Mouse (Mus musculus) heart, postnatal 36 days (tissue): Measurements from ENCODE around the gene Bsg. TPM values are rescaled to one million over a fixed set of nuclear protein-coding genes. Genes with fewer than 3 reads are reported as not detected.
A peak's percentile ranks its signal among the peaks of the same experiment; 100 is the strongest.
"Not testable (repeated sequence)": the region's sequence is repeated elsewhere in the genome, so short reads cannot be mapped to it uniquely, and the experiment has no call there.

Experiments
- DNase-seq, 2 experiments: peaks; one replicate each; pipeline ENCODE4 v3.0.0; 2021 to 2022
- intact Hi-C: fragments of 180-260 bp; cut with DNase I; formaldehyde crosslinking; loops from one replicate; pipeline ENCODE4 v1.15.1; 2025
- total RNA-seq, 2 experiments: library from RNA; stranded (reverse); gene quantifications; 2 replicates each; pipeline ENCODE4 v1.2.3; 2021

Gene Bsg
- total RNA-seq, 2 experiments from 2014 or later: 1,389 to 1,395 TPM

GRCm38 (mm10) chr10:79728323-79729249 lies 24.3 kb downstream of the Bsg start:
- no peak for DNase-seq
- intact Hi-C loops: no loop called here

GRCm38 (mm10) chr10:79729357-79729965 lies 25.2 kb downstream of the Bsg start:
- intact Hi-C loops: no loop called here
- DNase-seq: no peak

DNA sequence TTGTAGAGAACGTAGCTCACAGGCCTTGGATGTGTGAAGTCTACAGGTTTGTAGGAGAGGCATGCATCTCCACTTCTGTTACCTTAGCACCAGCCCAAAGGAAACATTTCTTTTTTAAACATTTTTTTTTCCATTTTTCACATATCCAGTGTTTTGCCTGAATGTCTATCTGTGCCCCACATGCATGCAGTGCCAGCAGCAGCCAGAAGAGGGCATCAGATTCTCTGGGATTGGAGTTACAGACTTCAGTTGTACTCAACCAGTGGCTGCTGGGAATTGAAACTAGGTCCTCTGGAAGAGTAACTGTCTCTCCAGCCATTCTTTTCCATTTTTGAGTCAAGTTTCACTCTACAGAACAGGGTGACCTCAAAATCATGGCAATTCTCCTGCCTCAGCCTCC lies 28.2 kb downstream of the Bsg start:
- intact Hi-C loops: loop anchor here (5.0 kb wide), 1 partner anchor 55 kb away; no protein-coding TSS in a partner anchor
- peak in 1 of 2 experiments; percentile 43 for DNase-seq

- intact Hi-C loops: loop anchor here (5.0 kb wide), 1 partner anchor 53 kb away; no protein-coding TSS in a partner anchor
- DNase-seq: no peak
Measured at GRCm38 (mm10) chr10:79733847-79734246, 29.6 kb downstream of the Bsg start.

GRCm38 (mm10) chr10:79735361-79735760 lies 31.1 kb downstream of the Bsg start:
- intact Hi-C loops: no loop called here
- DNase-seq: no peak

DNA sequence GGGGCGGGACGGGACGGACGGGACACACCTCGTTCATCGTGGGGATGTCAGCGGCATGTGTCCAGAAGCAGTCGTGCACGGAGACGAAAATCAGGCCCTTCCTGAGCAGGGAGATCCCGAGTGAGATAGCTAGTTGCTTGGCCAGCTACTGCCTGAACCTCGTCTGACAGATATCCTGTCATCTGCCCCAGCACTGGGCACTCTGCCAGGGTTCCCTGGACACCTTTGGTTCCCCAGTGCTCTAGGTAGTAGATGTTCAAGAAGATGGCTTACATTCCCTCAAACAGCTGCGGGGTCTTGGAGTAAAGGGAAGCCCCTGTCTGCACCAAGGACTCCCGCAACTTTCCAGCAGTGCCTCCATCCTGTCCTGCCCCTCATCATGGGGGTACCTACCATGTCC lies 32.4 kb downstream of the Bsg start:
- intact Hi-C loops: no loop called here
- no peak for DNase-seq

DNA sequence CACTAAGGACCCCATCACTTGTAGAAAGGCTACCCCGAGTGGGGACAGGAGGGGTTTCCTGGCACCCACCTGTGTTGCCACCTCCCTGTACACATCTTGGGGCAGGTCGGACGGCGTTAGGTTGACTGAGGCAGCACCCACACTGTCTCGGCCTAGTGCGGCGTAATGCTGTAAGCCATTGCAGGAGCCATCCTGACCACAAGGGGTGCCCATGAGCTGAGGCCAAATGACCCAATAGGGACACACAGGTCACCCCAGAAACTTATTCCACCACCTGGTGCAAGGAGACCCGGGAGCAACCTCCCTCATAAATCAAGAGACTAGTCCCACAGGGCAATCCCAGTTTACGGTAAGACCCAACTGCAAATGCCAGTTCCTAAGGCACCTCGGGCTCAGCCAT lies 34.0 kb downstream of the Bsg start:
- intact Hi-C loops: no loop called here
- DNase-seq: no peak

DNA sequence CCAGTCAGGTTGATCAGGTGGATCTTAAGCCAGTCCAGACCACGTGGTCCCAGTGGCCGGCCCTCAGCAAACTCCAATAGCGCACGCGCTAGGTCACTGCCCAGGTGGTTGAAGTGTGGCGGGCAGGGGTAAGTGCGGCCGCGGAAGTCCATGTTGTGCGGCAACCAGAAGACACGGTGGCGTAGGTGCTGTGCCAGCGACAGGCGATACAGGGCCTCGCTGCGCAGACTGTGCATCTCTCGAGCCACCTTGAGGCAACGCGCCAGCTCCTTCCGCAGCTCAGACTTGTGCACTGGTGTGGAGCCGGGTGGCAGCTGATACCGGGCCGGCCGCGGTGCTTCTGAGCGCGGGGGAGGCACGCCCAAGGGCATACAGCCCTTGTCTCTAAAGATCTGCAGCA lies 34.9 kb downstream of the Bsg start:
- no peak for DNase-seq
- intact Hi-C loops: no loop called here

- DNase-seq: no peak
- intact Hi-C loops: no loop called here
Measured at GRCm38 (mm10) chr10:79740863-79741262, 36.6 kb downstream of the Bsg start.

GRCm38 (mm10) chr10:79743161-79743560 lies 38.9 kb downstream of the Bsg start:
- no peak for DNase-seq
- intact Hi-C loops: no loop called here

DNA sequence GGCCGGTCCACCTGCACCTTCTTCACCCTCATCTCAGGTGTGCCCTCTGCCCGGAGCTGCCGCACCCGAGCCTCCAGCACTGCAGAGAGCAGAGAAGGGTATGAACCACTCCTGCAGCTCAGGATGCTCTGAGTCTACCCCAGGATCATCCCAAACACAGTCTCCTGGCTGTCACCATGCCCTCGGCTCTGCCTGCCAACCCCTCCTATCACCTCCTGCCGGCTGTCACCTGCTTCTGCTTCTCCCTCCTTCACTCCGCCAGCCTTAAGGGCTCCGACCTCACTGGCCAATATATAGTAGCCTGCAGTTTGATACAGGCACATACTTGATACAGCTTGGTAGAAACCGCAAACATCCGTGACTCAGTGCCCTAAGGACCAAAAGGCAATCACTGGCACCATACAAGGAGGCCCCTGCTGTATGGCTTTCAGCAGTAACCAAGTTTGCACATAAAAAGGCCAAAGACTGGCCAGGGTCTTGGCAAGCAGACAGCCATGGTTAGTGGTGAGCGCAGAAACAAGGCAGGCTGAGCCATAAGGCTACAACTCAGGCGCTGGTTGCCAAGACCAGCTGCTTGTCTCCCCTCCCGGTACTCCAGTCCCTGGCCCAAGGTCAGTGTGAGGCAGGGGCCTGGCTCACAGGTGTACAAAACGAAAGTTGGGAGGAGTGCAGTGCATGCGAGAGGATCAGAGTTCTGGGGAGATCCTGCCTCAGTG lies 39.5 kb downstream of the Bsg start:
- no peak for DNase-seq
- intact Hi-C loops: no loop called here

DNA sequence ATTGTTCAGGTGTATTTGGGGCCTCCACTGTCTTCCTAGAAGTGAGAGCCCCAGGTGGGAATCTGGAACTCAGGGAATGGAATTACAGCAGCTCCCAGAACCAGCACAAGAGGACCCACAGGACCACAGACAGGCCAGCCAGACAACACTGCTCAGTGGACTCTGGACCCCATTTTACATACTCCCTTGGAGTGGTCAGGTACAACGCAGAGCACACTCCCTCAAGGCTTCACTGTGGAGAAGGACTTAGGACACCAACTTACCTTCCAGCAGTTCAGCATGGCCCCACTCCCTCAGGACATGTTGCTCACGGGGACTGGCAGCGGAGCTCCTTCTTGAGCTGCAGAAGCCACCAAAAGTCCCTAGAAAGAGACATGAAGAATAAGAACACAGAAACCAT lies 41.1 kb downstream of the Bsg start:
- intact Hi-C loops: no loop called here
- no peak for DNase-seq

DNA sequence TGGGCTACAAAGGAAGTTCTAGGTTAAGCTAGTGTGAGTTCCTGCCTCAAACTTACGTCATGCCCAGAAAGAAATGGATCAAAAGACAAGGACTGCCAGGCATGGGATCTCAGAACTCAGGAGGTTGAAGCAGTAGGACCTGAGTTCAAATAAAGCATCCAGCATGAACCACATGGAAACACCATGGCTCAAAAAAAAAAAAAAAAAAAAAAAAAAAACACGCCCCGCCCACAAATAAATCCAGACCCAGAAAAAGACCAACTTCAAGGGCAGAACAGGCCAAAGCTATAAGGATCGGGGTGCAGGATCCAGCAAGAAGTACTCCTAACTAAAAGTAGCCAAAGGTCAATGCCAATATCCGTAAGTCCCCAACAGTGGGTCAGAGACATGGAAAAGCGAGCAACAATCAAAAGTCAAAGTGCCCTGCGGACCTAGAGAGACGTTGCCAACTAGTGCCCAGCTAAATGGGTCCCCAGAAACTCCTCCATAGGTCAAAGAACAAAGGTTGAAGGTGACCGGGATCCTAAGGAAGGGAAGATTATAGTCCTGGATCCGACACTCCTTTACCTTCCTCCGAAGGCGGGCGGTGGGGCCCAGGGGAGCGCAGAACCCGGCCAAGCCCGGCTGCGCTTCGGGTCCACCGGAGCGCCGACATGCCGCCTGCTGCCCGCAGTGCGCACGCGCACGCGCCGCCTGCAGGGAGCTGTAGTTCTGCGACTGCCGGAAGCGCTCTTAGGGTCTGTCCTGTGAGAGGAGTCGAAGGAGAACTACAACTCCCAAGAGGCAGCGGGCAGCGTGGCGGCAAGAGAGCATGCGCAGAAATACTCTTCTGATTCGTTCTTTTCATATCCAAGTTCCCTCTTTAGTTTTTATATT lies 41.8 kb downstream of the Bsg start, which contains the start of gene Polrmt:
Gene Polrmt, minus strand, starts transcription at position 684 of the 876 bp plus-strand sequence.
- DNase-seq: peak; percentile 91 to 92
- intact Hi-C loops: no loop called here

- DNase-seq: no peak
- intact Hi-C loops: no loop called here
Measured at GRCm38 (mm10) chr10:79746774-79747151, 42.5 kb downstream of the Bsg start.

DNA sequence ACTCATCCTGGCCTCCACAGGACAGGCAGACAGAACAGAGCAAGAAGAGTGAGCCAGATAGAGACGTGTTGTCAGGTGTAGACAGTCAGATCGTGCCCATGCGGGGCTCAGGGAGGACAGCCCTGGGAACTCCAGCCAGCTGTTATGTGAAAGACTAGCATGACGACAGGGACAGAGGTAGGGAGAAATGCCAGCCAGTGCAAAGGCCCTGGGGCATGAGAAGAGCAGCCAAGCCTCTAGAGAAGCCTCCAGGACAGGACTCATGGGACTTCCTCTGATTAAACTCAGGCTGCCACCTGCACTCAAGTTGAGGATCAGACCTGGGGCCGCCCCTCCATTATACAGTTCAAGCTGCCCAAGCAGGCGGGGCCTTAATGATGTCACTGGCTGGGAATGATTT lies 44.2 kb downstream of the Bsg start:
- no peak for DNase-seq
- intact Hi-C loops: loop anchor here (2.0 kb wide), 1 partner anchor 16 kb away; no protein-coding TSS in a partner anchor

GRCm38 (mm10) chr10:79754856-79755516 lies 50.7 kb downstream of the Bsg start, which contains the start of gene Fgf22:
Fgf22 (plus strand) TSS chr10:79755076.
- intact Hi-C loops: no loop called here
- DNase-seq: peak in 1 of 2 experiments; percentile 56

GRCm38 (mm10) chr10:79755854-79756253 lies 51.6 kb downstream of the Bsg start:
- intact Hi-C loops: no loop called here
- DNase-seq: no peak

DNA sequence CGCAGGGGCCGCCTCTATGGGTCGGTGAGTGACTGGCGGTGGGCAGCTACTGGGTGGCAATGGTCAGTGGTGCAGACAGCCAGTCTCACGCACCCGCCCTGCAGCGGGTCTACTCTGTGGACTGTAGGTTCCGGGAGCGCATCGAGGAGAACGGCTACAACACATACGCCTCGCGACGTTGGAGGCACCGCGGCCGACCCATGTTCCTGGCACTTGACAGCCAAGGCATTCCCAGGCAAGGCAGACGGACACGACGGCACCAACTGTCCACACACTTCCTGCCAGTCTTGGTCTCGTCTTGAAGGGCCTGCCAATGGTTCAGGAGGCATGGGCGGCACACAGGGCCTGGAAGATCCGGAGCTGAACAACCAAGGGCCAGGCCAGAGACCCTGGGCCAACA lies 52.4 kb downstream of the Bsg start:
- no peak for DNase-seq
- intact Hi-C loops: no loop called here

GRCm38 (mm10) chr10:79759675-79760074 lies 55.4 kb downstream of the Bsg start:
- DNase-seq, intact Hi-C loops: not testable (repeated sequence)
